Mouse (Mus musculus): ENCODE measurements around the gene Eipr1. TPM values are rescaled to one million over a fixed set of nuclear protein-coding genes. Genes with fewer than 3 reads are reported as not detected.
A peak's percentile ranks its signal among the peaks of the same experiment; 100 is the strongest.

The Eipr1 gene
- 30.9 and 37.7 TPM in 2 replicates for polyA plus RNA-seq (2014; fragmentation: Nextera tagmentation; extraction: Ambion mirVana)

DNA sequence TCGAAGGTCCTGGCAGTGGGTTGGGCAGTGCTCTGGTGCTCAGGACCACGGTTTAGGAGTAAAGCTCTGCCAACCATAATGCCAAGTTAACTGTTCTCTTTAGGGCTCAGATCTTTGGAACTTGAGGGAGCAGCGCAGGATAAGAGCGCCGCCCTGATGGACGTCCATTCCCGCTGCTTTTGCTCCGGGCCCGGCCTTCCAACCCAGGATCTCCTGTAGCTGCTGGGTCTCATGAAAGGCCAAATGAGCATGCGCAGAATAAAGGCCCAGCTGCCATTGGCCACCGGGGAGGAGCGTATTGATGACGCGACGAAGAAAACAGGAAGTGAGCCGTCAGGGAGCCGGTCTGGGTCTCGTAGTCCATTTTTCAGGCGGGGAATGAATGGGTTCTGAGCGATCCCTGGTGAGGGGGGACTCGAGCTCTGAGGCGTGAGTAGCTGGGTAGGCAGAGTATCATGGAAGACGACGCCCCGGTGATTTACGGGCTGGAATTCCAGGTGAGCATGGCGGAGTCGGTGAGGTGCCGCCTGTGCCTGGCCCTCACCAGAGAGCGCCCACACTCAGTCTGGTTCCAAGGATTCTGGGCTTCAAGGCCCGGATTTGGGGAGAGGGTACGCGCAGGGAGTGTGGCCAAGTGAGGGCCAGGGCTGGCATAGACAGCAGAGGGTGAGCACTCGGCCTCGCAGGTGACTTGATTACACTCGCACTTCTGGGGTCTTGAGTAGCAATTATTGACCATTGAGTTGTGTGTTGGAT, at the start of gene Eipr1:
Gene Eipr1 (plus strand): TSS at position 296 of the 756 bp plus-strand sequence.
- H3K4me2 ChIP-seq (ENCODE audit: low read depth, severe bottlenecking): peak within 1 kb of the TSS; percentile 88
- no peaks in the 10 kb centered on the region for H3K27me3 ChIP-seq (ENCODE audit: control insufficient read depth, insufficient read depth, low read length)
- H3K9ac ChIP-seq (ENCODE audit: low read length): peak within 1 kb of the TSS; percentile 72
- no peaks in the 10 kb centered on the region for H3K9me3 ChIP-seq (ENCODE audit: control insufficient read depth, low read length)
- no peak within 1 kb of the TSS for H3K27ac ChIP-seq (replicated peaks; ENCODE audit: low read depth, low read length)
- peak within 1 kb of the TSS; percentile 81 for H3K4me3 ChIP-seq (ENCODE audit: low read depth, low read length)
- peaks cover 3% of the 10 kb centered on the region; the same call in 1 of the 2 replicates for H3K36me3 ChIP-seq (ENCODE audit: control insufficient read depth, insufficient read depth, low read length)
- ATAC-seq (ENCODE audit: insufficient number of reproducible peaks, low FRiP score, low TSS enrichment, low read depth): peak; percentile 78
- WGBS: 5% methylated on average over 36 of the region's 36 CpGs
- peaks cover 5% of the 10 kb centered on the region; the same call in 1 of the 2 replicates for H3K4me1 ChIP-seq (ENCODE audit: control insufficient read depth, insufficient read depth, low read length)
- DNase-seq (ENCODE audit: low spot score): peak; percentile 90

DNA sequence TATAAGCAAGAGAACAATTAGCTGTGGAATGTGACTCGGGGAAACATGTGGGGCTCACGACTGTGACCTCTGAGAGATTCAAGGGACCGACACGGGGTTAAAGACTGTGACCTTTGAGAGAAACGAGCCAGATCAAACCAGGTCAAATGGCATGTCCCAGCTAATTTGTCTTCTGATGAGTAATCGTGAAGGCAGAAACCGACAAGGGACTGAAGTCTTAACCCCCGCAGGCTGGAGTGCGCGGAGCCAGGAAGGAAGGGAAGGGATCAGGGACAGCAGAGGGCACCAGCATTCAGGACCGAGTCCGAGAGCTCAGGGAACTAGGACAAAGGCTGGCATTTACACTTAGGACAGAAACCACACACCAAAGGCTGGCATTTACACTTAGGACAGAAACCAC, 47.2 kb upstream of the Eipr1 start:
- Histone ChIP-seq H3K27me3 (ENCODE audit: control insufficient read depth, insufficient read depth, low read length) (no peaks in the 10 kb centered on the region), H3K36me3 (ENCODE audit: control insufficient read depth, insufficient read depth, low read length) (no peaks in the 10 kb centered on the region; the same call in 1 of the 2 replicates), H3K9me3 (ENCODE audit: control insufficient read depth, low read length) (no peaks in the 10 kb centered on the region), H3K27ac (replicated peaks; ENCODE audit: low read depth, low read length) (no peak overlapping the region), H3K4me3 (ENCODE audit: low read depth, low read length) (no peak overlapping the region), H3K4me1 (ENCODE audit: control insufficient read depth, insufficient read depth, low read length) (no peaks in the 10 kb centered on the region), H3K4me2 (ENCODE audit: low read depth, severe bottlenecking) (no peak overlapping the region), H3K9ac (ENCODE audit: low read length) (no peak overlapping the region)
- ATAC-seq (ENCODE audit: insufficient number of reproducible peaks, low FRiP score, low TSS enrichment, low read depth) (no peak), DNase-seq (ENCODE audit: low spot score) (peak; percentile 24)
- WGBS: 3% methylated on average over 12 of the region's 12 CpGs

GRCm38 (mm10) chr12:28705204-28705603, 46.4 kb upstream of the Eipr1 start:
- Histone ChIP-seq H3K27ac (replicated peaks; ENCODE audit: low read depth, low read length) (no peak overlapping the region), H3K4me1 (ENCODE audit: control insufficient read depth, insufficient read depth, low read length) (no peaks in the 10 kb centered on the region), H3K36me3 (ENCODE audit: control insufficient read depth, insufficient read depth, low read length) (no peaks in the 10 kb centered on the region; the same call in 1 of the 2 replicates), H3K27me3 (ENCODE audit: control insufficient read depth, insufficient read depth, low read length) (no peaks in the 10 kb centered on the region), H3K9me3 (ENCODE audit: control insufficient read depth, low read length) (no peaks in the 10 kb centered on the region), H3K4me2 (ENCODE audit: low read depth, severe bottlenecking) (no peak overlapping the region), H3K4me3 (ENCODE audit: low read depth, low read length) (no peak overlapping the region), H3K9ac (ENCODE audit: low read length) (no peak overlapping the region)
- 87% methylated on average over 6 of the region's 6 CpGs for WGBS
- no peak for DNase-seq (ENCODE audit: low spot score)
- ATAC-seq (ENCODE audit: insufficient number of reproducible peaks, low FRiP score, low TSS enrichment, low read depth): no peak

GRCm38 (mm10) chr12:28708154-28708553, 43.4 kb upstream of the Eipr1 start:
- Histone ChIP-seq H3K4me1 (ENCODE audit: control insufficient read depth, insufficient read depth, low read length) (no peaks in the 10 kb centered on the region), H3K9me3 (ENCODE audit: control insufficient read depth, low read length) (no peaks in the 10 kb centered on the region), H3K27ac (replicated peaks; ENCODE audit: low read depth, low read length) (no peak overlapping the region), H3K4me3 (ENCODE audit: low read depth, low read length) (no peak overlapping the region), H3K4me2 (ENCODE audit: low read depth, severe bottlenecking) (no peak overlapping the region), H3K9ac (ENCODE audit: low read length) (no peak overlapping the region), H3K27me3 (ENCODE audit: control insufficient read depth, insufficient read depth, low read length) (no peaks in the 10 kb centered on the region), H3K36me3 (ENCODE audit: control insufficient read depth, insufficient read depth, low read length) (peaks cover 3% of the 10 kb centered on the region; the same call in 1 of the 2 replicates)
- DNase-seq (ENCODE audit: low spot score) (no peak), ATAC-seq (ENCODE audit: insufficient number of reproducible peaks, low FRiP score, low TSS enrichment, low read depth) (no peak)
- WGBS: 88% methylated on average over 4 of the region's 4 CpGs

GRCm38 (mm10) chr12:28710566-28711185, 40.9 kb upstream of the Eipr1 start:
- Histone ChIP-seq H3K27ac (replicated peaks; ENCODE audit: low read depth, low read length) (no peak overlapping the region), H3K4me3 (ENCODE audit: low read depth, low read length) (no peak overlapping the region), H3K36me3 (ENCODE audit: control insufficient read depth, insufficient read depth, low read length) (peaks cover 3% of the 10 kb centered on the region; the same call in 1 of the 2 replicates)

DNA sequence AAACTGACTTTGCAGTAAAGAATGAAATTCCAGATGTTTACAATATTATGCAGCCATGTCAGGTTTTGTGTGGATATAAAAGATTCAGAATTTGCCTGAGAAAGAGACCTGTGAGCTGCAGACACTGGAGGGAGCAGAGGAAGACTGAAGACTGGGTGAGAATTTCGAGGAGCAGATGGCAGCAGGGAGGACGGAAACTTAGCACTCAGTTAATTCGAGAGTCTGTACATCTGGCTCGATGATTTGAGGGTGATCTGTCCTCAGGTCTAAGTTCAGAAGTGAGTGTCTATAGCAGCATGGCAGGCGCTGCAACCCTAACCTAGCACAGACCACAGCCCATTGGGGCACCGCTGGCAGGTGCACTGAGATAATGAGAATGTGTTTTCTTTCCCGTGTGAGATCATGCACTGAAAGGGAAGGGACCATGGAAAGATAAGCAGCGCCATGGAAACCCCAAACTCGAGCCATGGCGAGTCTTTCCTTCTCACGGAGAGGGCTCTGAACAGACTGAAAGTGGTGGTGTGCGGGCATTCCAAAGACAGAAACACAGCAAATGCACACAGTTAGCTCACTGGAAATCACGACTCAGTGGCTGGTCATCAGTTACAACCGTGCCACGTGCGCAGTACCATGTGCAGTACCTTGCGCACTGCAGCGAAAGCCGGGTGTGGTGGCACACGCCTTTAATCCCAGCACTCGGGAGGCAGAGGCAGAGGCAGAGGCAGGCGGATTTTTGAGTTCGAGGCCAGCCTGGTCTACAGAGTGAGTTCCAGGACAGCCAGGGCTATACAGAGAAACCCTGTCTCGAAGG, 36.6 kb upstream of the Eipr1 start:
- 89% methylated on average over 24 of the region's 24 CpGs for WGBS
- no peaks in the 10 kb centered on the region for H3K27me3 ChIP-seq (ENCODE audit: control insufficient read depth, insufficient read depth, low read length)
- ATAC-seq (ENCODE audit: insufficient number of reproducible peaks, low FRiP score, low TSS enrichment, low read depth): no peak
- H3K4me1 ChIP-seq (ENCODE audit: control insufficient read depth, insufficient read depth, low read length): no peaks in the 10 kb centered on the region
- DNase-seq (ENCODE audit: low spot score): no peak
- no peak overlapping the region for H3K4me2 ChIP-seq (ENCODE audit: low read depth, severe bottlenecking)
- no peak overlapping the region for H3K9ac ChIP-seq (ENCODE audit: low read length)
- H3K4me3 ChIP-seq (ENCODE audit: low read depth, low read length): no peak overlapping the region
- H3K9me3 ChIP-seq (ENCODE audit: control insufficient read depth, low read length): no peaks in the 10 kb centered on the region
- H3K36me3 ChIP-seq (ENCODE audit: control insufficient read depth, insufficient read depth, low read length): peaks cover 7% of the 10 kb centered on the region; the same call in 1 of the 2 replicates
- H3K27ac ChIP-seq (replicated peaks; ENCODE audit: low read depth, low read length): no peak overlapping the region

More at GRCm38 (mm10) chr12:28710566-28711185, 40.9 kb upstream of the Eipr1 start:
- Histone ChIP-seq H3K9me3 (ENCODE audit: control insufficient read depth, low read length) (no peaks in the 10 kb centered on the region), H3K4me2 (ENCODE audit: low read depth, severe bottlenecking) (no peak overlapping the region), H3K27me3 (ENCODE audit: control insufficient read depth, insufficient read depth, low read length) (no peaks in the 10 kb centered on the region), H3K9ac (ENCODE audit: low read length) (no peak overlapping the region), H3K4me1 (ENCODE audit: control insufficient read depth, insufficient read depth, low read length) (no peaks in the 10 kb centered on the region)
- ATAC-seq (ENCODE audit: insufficient number of reproducible peaks, low FRiP score, low TSS enrichment, low read depth): no peak
- WGBS: 74% methylated on average over 22 of the region's 22 CpGs
- no peak for DNase-seq (ENCODE audit: low spot score)

- no peaks in the 10 kb centered on the region for H3K4me1 ChIP-seq (ENCODE audit: control insufficient read depth, insufficient read depth, low read length)
- no peak for ATAC-seq (ENCODE audit: insufficient number of reproducible peaks, low FRiP score, low TSS enrichment, low read depth)
- no peaks in the 10 kb centered on the region for H3K9me3 ChIP-seq (ENCODE audit: control insufficient read depth, low read length)
- no peaks in the 10 kb centered on the region for H3K27me3 ChIP-seq (ENCODE audit: control insufficient read depth, insufficient read depth, low read length)
- DNase-seq (ENCODE audit: low spot score): no peak
- H3K4me2 ChIP-seq (ENCODE audit: low read depth, severe bottlenecking): no peak overlapping the region
- no peak overlapping the region for H3K27ac ChIP-seq (replicated peaks; ENCODE audit: low read depth, low read length)
- 85% methylated on average over 2 of the region's 2 CpGs for WGBS
- no peak overlapping the region for H3K9ac ChIP-seq (ENCODE audit: low read length)
- H3K4me3 ChIP-seq (ENCODE audit: low read depth, low read length): no peak overlapping the region
- peaks cover 15% of the 10 kb centered on the region; the same call in 1 of the 2 replicates for H3K36me3 ChIP-seq (ENCODE audit: control insufficient read depth, insufficient read depth, low read length)
Observed at GRCm38 (mm10) chr12:28717066-28717465, 34.5 kb upstream of the Eipr1 start.

DNA sequence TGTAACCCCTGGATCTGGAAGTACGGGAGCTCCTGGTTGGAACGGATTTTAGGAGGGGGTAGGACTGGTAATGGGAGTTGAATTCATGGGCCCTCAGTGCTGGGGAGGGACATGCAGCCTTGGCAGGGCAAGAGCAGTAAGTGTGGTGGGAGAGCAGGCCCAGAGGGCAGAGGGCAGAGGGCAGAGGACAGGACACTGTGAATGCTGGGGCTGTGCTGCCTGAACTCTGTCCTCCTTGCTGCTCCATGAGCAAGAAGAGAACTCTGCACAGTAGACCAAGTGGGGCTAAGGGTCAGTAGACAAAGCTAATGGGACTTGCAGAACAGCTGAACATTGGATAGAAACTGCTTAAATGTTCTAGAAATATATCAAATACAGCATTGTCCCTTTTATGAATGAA, 33.5 kb upstream of the Eipr1 start:
- no peak overlapping the region for H3K9ac ChIP-seq (ENCODE audit: low read length)
- no peaks in the 10 kb centered on the region for H3K27me3 ChIP-seq (ENCODE audit: control insufficient read depth, insufficient read depth, low read length)
- no peak for DNase-seq (ENCODE audit: low spot score)
- H3K4me3 ChIP-seq (ENCODE audit: low read depth, low read length): no peak overlapping the region
- WGBS: 91% methylated on average over 2 of the region's 2 CpGs
- H3K4me1 ChIP-seq (ENCODE audit: control insufficient read depth, insufficient read depth, low read length): no peaks in the 10 kb centered on the region
- ATAC-seq (ENCODE audit: insufficient number of reproducible peaks, low FRiP score, low TSS enrichment, low read depth): no peak
- H3K27ac ChIP-seq (replicated peaks; ENCODE audit: low read depth, low read length): no peak overlapping the region
- peaks cover 12% of the 10 kb centered on the region; the same call in 1 of the 2 replicates for H3K36me3 ChIP-seq (ENCODE audit: control insufficient read depth, insufficient read depth, low read length)
- H3K4me2 ChIP-seq (ENCODE audit: low read depth, severe bottlenecking): no peak overlapping the region
- no peaks in the 10 kb centered on the region for H3K9me3 ChIP-seq (ENCODE audit: control insufficient read depth, low read length)
